Mouse (Mus musculus): ENCODE results near the gene Depp1. TPM values are rescaled to one million over a fixed set of nuclear protein-coding genes. Genes with fewer than 3 reads are reported as not detected.

Depp1 gene
- polyA plus RNA-seq, 1 experiment, result not detected

DNA sequence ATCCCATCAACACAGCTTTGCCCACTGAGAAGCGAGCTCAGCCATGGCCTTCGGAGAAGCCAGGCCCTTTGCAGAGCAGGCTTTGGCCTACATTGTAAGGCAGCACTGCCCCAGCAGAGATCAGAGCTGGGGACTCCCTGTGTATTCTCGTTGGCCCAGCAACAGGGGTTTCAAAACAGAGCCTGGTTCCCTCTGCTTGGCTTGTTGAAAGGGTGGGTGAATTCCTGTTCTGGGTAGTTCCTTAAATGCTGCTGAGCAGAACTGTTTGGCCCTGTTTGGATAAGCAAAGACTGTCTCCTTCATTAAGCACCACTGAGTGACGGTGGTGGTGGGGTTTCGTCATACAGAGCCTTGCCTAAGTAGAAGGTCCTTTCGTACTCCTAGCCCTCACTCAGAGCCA, 13.6 kb downstream of the Depp1 start:
- Histone ChIP-seq H3K4me3 (ENCODE audit: insufficient read depth, low read depth, low read length) (no peak overlapping the region), H3K27ac (ENCODE audit: insufficient read depth, low read depth, low read length) (no peak overlapping the region), H3K4me1 (ENCODE audit: control insufficient read depth, insufficient read depth, low read length) (no peaks in the 10 kb centered on the region)
- 80% methylated on average over 6 of the region's 6 CpGs for WGBS
- TF ChIP-seq CTCF (IDR thresholded peaks at IDR 0.05; ENCODE audit: insufficient read depth, low read depth, low read length) (no peak), POLR2A (IDR thresholded peaks at IDR 0.05; ENCODE audit: insufficient read depth, low read depth, low read length) (no peak)

DNA sequence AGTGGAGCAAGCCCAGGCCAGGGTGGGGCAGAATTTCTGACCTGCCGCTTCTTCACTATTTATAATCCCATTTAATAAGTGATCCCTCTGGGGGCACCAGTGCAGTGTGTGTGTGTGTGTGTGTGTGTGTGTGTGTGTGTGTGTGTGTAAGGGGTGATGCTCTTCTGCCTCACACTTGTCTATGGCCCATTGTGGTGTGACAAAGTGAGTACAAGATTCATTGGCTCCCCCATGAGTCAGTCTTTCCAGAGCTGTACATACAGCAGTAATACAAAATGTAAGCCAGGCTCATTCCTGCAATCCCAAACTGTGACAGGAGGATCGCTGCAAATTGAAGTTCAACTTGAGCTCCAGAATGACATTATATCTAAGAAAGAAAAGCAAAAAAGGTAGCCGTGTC, 14.4 kb downstream of the Depp1 start:
- WGBS, result 92% methylated on average over 3 of the region's 3 CpGs
- no peak overlapping the region for H3K27ac ChIP-seq (ENCODE audit: insufficient read depth, low read depth, low read length)
- no peak for TF ChIP-seq POLR2A (IDR thresholded peaks at IDR 0.05; ENCODE audit: insufficient read depth, low read depth, low read length)
- H3K4me1 ChIP-seq (ENCODE audit: control insufficient read depth, insufficient read depth, low read length), result no peaks in the 10 kb centered on the region
- no peak overlapping the region for H3K4me3 ChIP-seq (ENCODE audit: insufficient read depth, low read depth, low read length)

DNA sequence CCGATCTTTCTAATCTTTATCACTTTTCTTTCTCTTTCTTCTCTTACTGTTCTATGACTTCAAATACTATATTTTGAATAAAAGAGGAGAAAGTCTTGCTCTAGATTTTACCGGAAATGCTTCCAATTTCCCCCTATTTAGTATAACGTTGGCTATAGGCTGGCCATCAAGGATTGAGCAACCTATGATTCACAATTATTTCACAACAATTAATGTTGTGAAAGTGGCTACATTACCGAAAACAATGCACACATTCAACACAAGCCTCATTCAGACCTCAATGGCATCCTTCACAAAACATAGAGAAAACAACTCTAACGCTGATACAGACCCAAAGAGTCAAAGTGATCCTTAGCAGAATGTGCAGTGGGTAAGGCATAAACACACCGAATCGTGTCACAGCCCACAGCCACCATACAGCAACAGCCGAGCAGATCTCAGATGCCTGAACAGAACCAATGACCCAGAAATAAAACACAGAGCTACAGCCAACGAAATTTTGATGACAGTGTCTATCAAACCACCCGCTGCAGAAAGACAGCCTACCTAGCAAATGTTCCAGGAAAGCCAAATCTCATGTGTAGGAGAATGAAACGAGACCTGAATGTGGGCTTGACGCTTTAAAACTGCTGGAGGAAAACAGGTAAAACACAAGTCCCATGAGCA, 15.8 kb downstream of the Depp1 start:
- H3K4me1 ChIP-seq (ENCODE audit: control insufficient read depth, insufficient read depth, low read length), result peaks cover 10% of the 10 kb centered on the region
- H3K4me3 ChIP-seq (ENCODE audit: insufficient read depth, low read depth, low read length), result no peak overlapping the region
- WGBS, result 70% methylated on average over 12 of the region's 12 CpGs
- no peak overlapping the region for H3K27ac ChIP-seq (ENCODE audit: insufficient read depth, low read depth, low read length)
- TF ChIP-seq CTCF (IDR thresholded peaks at IDR 0.05; ENCODE audit: insufficient read depth, low read depth, low read length), result no peak
- TF ChIP-seq POLR2A (IDR thresholded peaks at IDR 0.05; ENCODE audit: insufficient read depth, low read depth, low read length), result no peak

DNA sequence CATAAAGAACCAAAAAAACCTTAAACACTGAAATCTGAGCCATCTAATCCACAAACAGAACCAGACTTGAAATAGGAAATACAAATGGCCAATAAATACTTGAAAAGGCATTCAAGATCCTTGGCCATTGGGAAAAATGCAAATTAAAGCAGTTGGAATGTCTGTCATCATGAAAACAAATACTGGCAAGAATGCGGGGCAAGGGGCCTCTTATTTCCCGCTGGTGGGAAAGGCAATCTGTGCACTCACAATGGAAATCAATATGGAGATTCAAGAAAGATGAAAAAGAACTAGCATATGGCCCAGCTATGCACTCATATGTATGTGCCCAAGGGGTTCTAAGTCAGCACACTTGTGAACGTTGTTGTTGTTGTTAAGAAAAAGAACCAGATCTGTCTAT, 16.5 kb downstream of the Depp1 start:
- peaks cover 11% of the 10 kb centered on the region for H3K4me1 ChIP-seq (ENCODE audit: control insufficient read depth, insufficient read depth, low read length)
- no peak for TF ChIP-seq POLR2A (IDR thresholded peaks at IDR 0.05; ENCODE audit: insufficient read depth, low read depth, low read length)
- no peak overlapping the region for H3K27ac ChIP-seq (ENCODE audit: insufficient read depth, low read depth, low read length)
- no peak overlapping the region for H3K4me3 ChIP-seq (ENCODE audit: insufficient read depth, low read depth, low read length)
- WGBS, result 69% methylated on average over 3 of the region's 3 CpGs

DNA sequence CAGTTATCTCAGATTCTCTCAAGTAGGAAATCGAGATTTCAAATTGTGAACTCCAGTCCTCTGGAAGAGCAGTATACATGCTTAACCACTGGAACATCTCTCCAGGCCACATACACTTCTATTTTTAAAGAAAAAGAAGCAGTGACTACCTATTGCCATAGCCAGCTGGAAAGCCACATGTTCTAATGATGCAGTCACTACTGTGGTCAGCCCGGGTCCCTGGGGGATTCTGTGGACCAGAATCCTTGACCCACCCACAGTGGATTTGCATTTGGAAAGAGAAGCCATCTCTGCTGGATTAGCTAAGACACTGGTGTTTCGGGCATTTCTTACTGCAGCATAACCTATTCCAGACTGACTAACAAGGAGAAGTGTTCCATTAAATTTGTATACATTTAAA, 17.0 kb downstream of the Depp1 start:
- H3K4me1 ChIP-seq (ENCODE audit: control insufficient read depth, insufficient read depth, low read length), result peaks cover 11% of the 10 kb centered on the region
- H3K27ac ChIP-seq (ENCODE audit: insufficient read depth, low read depth, low read length), result no peak overlapping the region
- TF ChIP-seq CTCF (IDR thresholded peaks at IDR 0.05; ENCODE audit: insufficient read depth, low read depth, low read length) (no peak), POLR2A (IDR thresholded peaks at IDR 0.05; ENCODE audit: insufficient read depth, low read depth, low read length) (no peak)
- WGBS, result 76% methylated on average over 3 of the region's 3 CpGs
- no peak overlapping the region for H3K4me3 ChIP-seq (ENCODE audit: insufficient read depth, low read depth, low read length)

DNA sequence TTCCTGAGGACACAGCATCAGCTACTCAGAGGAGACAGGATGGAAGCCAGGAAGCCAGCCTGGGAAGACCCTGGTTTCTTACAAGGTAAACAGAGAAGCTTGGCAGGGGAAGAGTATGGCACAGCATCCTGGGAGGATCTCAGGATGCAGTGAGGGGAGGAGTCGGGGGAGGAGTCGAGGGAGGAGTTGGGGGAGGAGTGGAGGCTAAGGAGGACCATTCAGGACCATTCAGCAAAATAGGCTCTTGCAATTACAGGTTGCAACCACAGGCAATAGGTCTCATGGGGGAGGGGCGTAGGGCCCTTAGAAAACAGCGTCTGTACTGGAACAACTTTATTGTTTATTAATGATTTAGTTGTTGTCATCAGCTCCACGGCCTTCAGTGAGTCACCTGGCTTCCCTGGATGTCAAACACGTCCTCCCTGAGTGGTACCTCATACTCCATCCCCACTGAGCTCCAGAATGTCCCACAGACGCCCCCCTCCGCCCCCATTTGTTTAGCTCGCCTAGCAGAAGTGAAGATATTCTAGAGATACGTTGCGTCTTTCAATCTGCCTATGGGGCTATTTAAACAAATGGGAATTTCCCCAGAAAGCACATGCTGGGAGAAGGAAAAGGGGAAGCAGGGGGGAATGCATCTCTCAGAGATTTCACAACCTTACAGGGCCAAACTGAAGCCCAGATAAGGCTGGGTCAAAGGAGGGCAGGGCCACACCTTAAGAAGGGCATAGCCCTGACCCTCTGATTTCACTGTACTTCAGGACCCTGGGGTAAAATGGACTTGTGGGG, 18.5 kb downstream of the Depp1 start:
- no peak for TF ChIP-seq POLR2A (IDR thresholded peaks at IDR 0.05; ENCODE audit: insufficient read depth, low read depth, low read length)
- no peak for TF ChIP-seq CTCF (IDR thresholded peaks at IDR 0.05; ENCODE audit: insufficient read depth, low read depth, low read length)
- 62% methylated on average over 11 of the region's 11 CpGs for WGBS
- Histone ChIP-seq H3K4me1 (ENCODE audit: control insufficient read depth, insufficient read depth, low read length) (peaks cover 18% of the 10 kb centered on the region), H3K4me3 (ENCODE audit: insufficient read depth, low read depth, low read length) (no peak overlapping the region), H3K27ac (ENCODE audit: insufficient read depth, low read depth, low read length) (no peak overlapping the region)

DNA sequence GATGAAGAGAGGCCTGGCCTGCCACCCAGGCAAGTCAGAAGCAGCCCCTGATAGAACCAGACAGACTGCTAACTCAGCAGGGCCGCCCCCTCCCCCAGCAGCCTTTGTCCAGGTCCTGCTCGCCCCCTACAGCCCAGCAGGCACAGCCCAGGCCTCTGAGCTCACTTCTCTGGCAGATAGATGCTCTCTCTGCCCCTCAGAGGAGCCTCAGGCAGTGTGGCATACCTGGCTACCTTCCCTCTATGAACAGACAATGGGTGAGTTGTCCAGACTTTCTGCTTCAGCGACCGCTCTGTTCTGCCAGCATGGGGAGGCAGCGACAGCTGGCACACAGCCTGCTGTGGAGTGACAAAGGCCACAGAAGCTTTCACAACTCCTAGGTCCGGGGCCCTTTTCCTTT, 19.7 kb downstream of the Depp1 start:
- H3K4me1 ChIP-seq (ENCODE audit: control insufficient read depth, insufficient read depth, low read length), result peaks cover 24% of the 10 kb centered on the region
- H3K4me3 ChIP-seq (ENCODE audit: insufficient read depth, low read depth, low read length), result no peak overlapping the region
- no peak overlapping the region for H3K27ac ChIP-seq (ENCODE audit: insufficient read depth, low read depth, low read length)
- WGBS, result 61% methylated on average over 6 of the region's 6 CpGs
- TF ChIP-seq CTCF (IDR thresholded peaks at IDR 0.05; ENCODE audit: insufficient read depth, low read depth, low read length) (no peak), POLR2A (IDR thresholded peaks at IDR 0.05; ENCODE audit: insufficient read depth, low read depth, low read length) (no peak)

DNA sequence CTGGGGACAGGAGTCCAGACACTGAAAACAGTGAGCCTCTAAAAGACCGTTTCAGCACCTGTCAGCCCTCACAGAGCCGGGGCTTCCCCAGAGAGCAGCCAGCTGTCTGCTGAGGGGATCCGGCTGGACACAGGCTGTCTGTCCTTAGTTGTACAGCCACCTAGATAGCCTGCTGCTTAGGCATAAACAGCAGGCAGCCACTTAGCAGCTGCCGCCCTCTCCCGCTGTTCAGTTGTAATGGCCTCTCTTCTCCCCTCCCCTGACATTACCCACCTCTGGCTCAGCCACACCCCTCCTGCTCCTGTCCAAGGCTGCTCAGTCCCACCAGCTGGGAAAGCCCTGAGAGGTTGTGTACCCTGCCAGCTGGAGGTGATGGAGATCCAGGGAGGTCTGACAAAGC, 20.6 kb downstream of the Depp1 start:
- no peak overlapping the region for H3K4me3 ChIP-seq (ENCODE audit: insufficient read depth, low read depth, low read length)
- whole genome bisulfite sequencing, result 73% methylated on average over 5 of the region's 5 CpGs
- H3K4me1 ChIP-seq (ENCODE audit: control insufficient read depth, insufficient read depth, low read length), result peaks cover 24% of the 10 kb centered on the region
- TF ChIP-seq POLR2A (IDR thresholded peaks at IDR 0.05; ENCODE audit: insufficient read depth, low read depth, low read length) (no peak), CTCF (IDR thresholded peaks at IDR 0.05; ENCODE audit: insufficient read depth, low read depth, low read length) (no peak)
- no peak overlapping the region for H3K27ac ChIP-seq (ENCODE audit: insufficient read depth, low read depth, low read length)

DNA sequence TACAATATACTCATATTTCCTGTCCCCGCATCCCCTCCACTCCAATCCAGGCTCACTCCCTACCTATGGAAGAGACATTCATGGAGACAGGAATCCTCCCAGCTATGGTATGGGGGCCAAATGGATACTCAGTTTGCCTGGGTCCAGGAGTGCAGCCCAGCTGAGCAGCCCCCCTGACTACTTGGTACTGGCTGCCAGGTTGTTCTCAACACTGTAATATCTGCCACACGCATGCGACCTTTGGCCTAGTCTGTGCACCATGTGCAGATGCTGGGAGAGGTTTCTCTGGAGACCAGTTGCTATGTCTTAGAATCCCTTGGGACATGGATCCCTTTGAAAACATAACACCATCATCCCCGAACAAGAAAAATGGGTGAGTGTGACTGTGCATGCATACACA, 21.4 kb downstream of the Depp1 start:
- no peak overlapping the region for H3K27ac ChIP-seq (ENCODE audit: insufficient read depth, low read depth, low read length)
- TF ChIP-seq CTCF (IDR thresholded peaks at IDR 0.05; ENCODE audit: insufficient read depth, low read depth, low read length), result no peak
- no peak for TF ChIP-seq POLR2A (IDR thresholded peaks at IDR 0.05; ENCODE audit: insufficient read depth, low read depth, low read length)
- H3K4me3 ChIP-seq (ENCODE audit: insufficient read depth, low read depth, low read length), result no peak overlapping the region
- H3K4me1 ChIP-seq (ENCODE audit: control insufficient read depth, insufficient read depth, low read length), result peaks cover 24% of the 10 kb centered on the region
- WGBS, result 91% methylated on average over 4 of the region's 4 CpGs
